Mouse (Mus musculus) lung, postnatal 0 days (tissue): Measurements from ENCODE around the gene Camkmt.

Source experiments
- CTCF ChIP-seq: IDR thresholded peaks from 2 replicates; pipeline ENCODE4 v1.5.1; 2016; ENCODE audit warnings: antibody characterized with exemption, mild to moderate bottlenecking
- EP300 ChIP-seq: IDR thresholded peaks from 2 replicates; pipeline ENCODE4 v1.6.1; 2016; ENCODE audit warnings: antibody characterized with exemption, mild to moderate bottlenecking, control low read depth

- no peak for TF ChIP-seq CTCF
- no peak for TF ChIP-seq EP300
Observed at GRCm38 (mm10) chr17:85454419-85454983, 364.1 kb downstream of the Camkmt start.
